Mouse (Mus musculus) embryo, embryonic 10 days (tissue): ENCODE measurements around the gene Klhdc3.

Source experiments
- DNase-seq: peaks from one replicate; pipeline ENCODE4 v3.0.0-alpha.2; 2015; ENCODE audit warnings: low spot score

Gene Klhdc3

DNA sequence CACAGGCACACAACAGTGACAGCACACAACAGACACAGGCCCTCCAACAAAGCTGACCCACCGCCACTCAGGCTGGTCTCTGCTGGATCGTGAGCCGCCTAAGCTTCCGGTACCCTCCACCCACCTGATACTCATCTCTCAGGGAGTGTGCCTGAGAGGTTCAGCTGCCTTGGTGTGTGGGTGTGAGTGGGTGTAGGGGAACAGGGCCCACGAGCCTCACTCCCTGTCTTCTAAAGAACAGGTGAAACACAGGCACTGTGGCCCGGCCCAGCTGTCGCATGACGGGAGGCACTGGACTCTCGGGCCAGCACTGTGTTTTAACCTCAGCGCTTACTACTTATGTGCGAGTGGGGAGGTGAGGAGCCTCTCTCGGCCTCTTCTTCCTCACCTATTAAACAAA lies 21.4 kb upstream of the Klhdc3 start:
- DNase-seq, result no peak

- DNase-seq, result no peak
Measured at GRCm38 (mm10) chr17:46701489-46701888, 20.8 kb upstream of the Klhdc3 start.

DNA sequence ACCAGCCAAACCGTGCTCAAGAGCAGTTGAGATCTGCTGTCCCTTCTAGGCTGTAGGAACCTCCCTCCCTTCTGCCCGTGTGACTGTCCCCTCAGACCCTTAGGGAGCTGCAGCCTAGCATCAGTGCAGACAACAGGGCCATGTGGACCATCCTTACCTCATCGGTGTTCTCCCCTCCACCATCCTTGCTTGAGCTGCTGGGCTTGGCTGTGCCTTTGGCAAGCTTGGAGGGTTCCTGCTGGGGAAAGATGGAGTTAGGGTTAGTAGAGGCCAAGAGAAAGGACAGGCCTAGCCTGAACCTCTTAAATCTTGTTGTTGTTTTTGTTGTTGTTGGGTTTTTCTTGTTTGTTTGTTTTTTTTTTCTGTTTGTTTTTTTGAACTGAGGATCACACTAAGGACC lies 19.2 kb upstream of the Klhdc3 start:
- DNase-seq, result no peak

- DNase-seq, result no peak
Measured at GRCm38 (mm10) chr17:46699245-46699644, 18.5 kb upstream of the Klhdc3 start.

DNA sequence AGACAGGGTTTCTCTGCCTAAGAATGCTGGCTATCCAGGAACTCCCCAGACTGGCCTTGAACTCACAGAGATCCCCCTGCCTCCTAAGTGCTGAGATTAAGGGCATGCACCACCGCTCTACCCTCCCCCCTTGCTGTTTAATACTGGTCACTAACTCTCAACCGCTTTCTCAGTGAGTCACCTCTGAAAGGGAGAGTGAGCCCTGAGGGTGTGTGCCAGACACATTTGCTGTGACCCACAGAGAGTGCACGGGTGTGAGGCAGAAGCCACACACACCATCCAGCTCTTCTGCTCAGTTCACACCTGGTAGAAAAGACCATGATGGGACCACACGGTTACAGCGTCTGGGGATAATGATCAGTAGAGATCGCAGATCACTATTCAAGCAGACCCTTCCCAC lies 17.8 kb upstream of the Klhdc3 start:
- no peak for DNase-seq

DNA sequence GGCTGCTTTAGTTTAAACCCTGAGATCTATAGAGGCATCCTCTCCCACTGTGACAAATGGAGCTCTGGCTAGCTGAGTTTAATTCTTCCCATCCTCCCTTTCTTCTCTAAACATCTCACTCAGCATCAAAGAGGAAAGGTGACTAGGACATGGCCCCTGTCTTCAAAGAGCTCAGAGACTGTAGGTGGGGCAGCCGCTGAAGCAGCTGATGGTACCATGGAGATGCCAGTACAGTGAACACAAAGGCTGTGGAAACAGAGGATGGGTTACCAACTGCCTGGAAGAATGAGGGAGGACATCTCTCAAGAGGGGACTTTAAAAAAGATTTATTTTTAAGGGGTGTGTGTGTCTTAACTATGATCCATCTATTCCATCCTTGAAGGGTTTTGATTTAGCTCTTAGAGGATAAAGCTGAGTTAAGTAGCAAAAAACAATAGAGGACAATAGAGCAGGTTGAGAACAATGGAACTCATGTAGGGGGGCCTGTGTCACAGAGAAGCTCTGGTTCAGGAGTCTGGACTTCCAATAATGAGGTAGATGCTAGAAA lies 13.9 kb upstream of the Klhdc3 start:
- no peak for DNase-seq

GRCm38 (mm10) chr17:46691390-46691789 lies 10.7 kb upstream of the Klhdc3 start:
- no peak for DNase-seq

DNA sequence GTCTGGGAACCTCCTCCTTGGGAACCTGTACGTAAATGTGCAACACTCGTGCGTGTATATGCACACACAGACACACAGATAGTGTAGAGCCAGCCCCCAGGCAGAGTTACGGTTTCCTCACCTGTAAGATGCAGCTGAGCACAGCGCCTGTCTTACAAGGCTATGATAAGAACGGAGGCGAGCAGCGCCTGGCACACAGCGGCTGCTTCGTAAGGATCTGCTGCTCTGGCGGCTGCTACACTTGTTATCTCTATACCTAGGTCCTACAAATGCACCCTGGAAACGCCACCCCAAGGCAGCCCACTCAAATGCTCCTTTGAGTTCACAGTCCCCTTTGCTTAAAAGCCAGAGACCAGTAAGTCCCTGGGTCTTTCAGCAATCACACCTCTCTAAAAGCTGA lies 10.0 kb upstream of the Klhdc3 start:
- no peak for DNase-seq

- DNase-seq, result no peak
Measured at GRCm38 (mm10) chr17:46685913-46686312, 5.2 kb upstream of the Klhdc3 start.

DNA sequence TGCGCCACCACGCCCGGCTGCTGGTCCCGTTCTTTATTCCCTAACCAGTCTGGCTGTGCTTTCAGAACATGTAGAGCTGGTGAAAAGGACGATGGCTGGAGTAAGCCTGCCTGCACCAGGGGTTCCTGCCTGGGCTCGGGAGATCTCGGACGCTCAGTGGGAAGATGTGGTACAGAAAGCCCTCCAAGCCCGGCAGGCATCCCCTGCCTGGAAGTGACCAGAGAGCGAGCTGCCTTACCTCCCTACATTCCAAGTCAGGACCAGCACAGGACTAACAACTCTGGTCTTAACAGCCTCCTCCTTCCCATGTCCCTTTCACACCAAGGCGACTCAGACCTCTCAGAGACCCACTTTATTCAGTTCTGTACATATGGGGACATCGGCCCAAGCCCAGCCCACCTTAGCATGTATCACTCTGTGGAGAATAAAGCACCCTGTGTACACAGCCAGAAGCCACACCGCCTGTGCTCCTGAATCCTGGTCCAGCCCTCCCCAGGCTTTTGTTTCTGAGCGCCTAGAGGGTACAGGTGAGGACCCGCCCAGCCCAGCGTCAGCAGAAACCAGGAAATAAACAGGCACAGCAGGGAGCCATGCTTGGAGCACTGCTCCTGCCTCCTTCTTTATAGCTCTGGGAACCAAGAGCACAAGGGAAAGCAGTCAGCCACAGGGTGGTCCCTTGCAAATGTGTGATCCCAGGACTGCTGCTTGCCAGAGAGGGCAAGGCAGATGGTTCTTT lies 2.1 kb upstream of the Klhdc3 start:
- DNase-seq, result no peak

GRCm38 (mm10) chr17:46681466-46682118 lies 878 bp upstream of the Klhdc3 start:
- DNase-seq, result no peak

GRCm38 (mm10) chr17:46679843-46680759 lies 613 bp downstream of the Klhdc3 start:
- peak; percentile 61 for DNase-seq

- DNase-seq, result no peak
Measured at GRCm38 (mm10) chr17:46678911-46679310, 1.8 kb downstream of the Klhdc3 start.

GRCm38 (mm10) chr17:46678416-46678815 lies 2.3 kb downstream of the Klhdc3 start, which contains the start of gene Mea1:
Gene Mea1, plus strand, starts transcription at chr17:46678793.
- no peak for DNase-seq

- no peak for DNase-seq
Measured at GRCm38 (mm10) chr17:46674530-46675283, 6.0 kb downstream of the Klhdc3 start.

DNA sequence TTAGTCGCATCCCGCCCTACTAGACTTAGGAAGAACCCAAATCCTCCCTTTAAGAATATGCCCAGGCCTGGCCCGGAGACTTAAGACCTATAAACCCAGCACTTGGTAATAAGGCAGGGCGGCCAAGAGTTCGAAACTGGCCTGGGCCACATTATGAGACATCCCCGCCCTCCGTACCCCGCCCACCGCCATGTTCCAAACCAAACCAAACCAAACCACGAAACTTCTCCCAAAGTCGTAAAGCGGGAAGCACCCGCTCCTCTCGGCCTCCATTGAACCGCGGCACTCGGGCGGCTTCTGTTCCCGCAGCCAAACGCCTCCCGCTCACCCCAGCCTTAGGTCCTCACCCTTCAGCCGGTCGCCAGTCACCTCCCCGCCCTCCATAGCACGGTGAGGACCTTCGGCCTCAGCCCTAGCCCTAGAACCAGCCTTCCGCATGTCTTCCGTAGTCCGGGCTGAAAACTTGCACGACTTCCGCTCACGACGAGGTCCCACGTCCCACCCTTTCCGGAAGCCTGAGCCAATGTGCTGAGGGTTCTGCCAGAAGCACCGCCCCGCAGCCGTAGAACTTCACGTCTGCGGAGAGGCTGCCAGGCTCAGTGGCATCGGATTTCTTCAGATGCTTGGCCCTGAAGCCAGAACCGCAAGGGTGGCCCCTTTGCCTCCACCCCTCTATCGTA lies 6.7 kb downstream of the Klhdc3 start, which contains the start of gene Rrp36:
TSS of gene Rrp36 (minus strand) at position 503 of the 680 bp plus-strand sequence.
- peak; percentile 97 for DNase-seq

DNA sequence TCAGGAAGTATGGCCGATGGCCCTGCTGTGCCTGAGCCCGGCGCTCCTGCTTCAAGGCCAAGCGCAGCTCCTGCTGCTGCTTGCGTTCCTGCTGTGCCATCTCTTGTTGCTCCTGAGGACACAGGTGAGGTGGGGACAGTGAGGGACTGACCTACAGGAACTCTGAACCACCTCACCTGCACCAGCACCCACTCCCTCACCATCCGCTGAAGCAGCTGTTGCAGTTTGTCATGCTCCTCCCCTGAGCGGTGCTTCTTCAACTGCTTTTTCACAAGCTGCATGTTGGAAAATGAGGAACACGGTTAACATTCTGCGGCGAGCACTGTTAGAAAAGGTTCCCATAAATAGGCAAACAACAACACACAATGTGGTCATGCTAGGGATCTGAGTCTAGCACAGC lies 10.8 kb downstream of the Klhdc3 start:
- DNase-seq, result no peak

- no peak for DNase-seq
Measured at GRCm38 (mm10) chr17:46667712-46668111, 13.0 kb downstream of the Klhdc3 start.

- no peak for DNase-seq
Measured at GRCm38 (mm10) chr17:46662730-46663129, 18.0 kb downstream of the Klhdc3 start.

DNA sequence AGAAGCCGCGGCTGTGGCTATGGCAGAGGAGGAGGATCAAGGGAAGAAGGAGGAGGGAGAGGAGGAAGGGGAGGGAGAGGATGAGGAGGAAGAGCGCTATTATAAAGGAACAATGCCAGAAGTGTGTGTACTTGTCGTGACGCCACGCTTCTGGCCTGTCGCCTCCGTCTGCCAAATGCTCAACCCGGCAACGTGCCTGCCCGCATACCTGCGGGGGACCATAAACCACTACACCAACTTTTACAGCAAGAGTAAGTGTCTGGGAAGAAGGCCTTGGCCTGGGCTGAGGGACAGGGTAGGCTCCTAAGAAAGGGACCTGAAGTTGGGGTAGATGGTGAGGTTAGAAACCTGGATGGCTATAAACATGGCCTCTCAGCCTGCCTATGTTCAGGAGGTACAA lies 18.7 kb downstream of the Klhdc3 start:
- DNase-seq, result no peak

GRCm38 (mm10) chr17:46661351-46661750 lies 19.4 kb downstream of the Klhdc3 start:
- no peak for DNase-seq
